Mouse (Mus musculus): Measurements from ENCODE around the gene Ntn1. TPM values are rescaled to one million over a fixed set of nuclear protein-coding genes. Genes with fewer than 3 reads are reported as not detected.

Ntn1 gene
- total RNA-seq, 2 experiments from 2014 or later, result 5.5 to 7.5 TPM

- intact Hi-C loops (cut with DNase I), result no loop called here
- no peak for DNase-seq (ENCODE audit: low spot score in 2 of 2)
Measured at GRCm38 (mm10) chr11:68164408-68164807, 236.2 kb downstream of the Ntn1 start.

- no peak for DNase-seq (ENCODE audit: low spot score in 2 of 2)
- intact Hi-C loops (cut with DNase I), result no loop called here
Measured at GRCm38 (mm10) chr11:68159867-68160266, 240.8 kb downstream of the Ntn1 start.

Small RNA genes lying within 50 kb of the gene (microRNA-seq; reads per million reads assigned to microRNA genes)
- not detected for gene Mir6406

Other genes with a start within 250 kb of the Ntn1 start
- 1 to 10 TPM; 3.0 to 3.3 TPM for gene Pik3r5, start 31.3 kb upstream of the Ntn1 start, total RNA-seq (2021)
- gene Pik3r6, start 102.2 kb upstream of the Ntn1 start, total RNA-seq (2021), result 1 to 10 TPM; 2.9 to 3.8 TPM
- under 1 TPM in 1 of 2 experiments, not detected in 1; 0.18 TPM for gene Mfsd6l, start 155.4 kb upstream of the Ntn1 start, total RNA-seq (2021)
- 1 to 10 TPM in 1 of 2 experiments, under 1 TPM in 1; 0.82 to 1.3 TPM for gene Ccdc42, start 186.2 kb upstream of the Ntn1 start, total RNA-seq (2021)